Mouse (Mus musculus): ENCODE measurements at regions not wholly inside any gene's neighbourhood (a gene's known extent, or its start where the extent isn't known, plus 50 kb on each side); places are given as distances from the start of the nearest gene placed in this dataset.

- in situ Hi-C loops (cut with MboI; ENCODE audit: low sequenced_read_pairs): no loop called here
These were observed 216.3 kb upstream of the Onecut1 start for GRCm38 (mm10) chr9:74645394-74645793.

GRCm38 (mm10) chr9:74650036-74650435 lies 211.7 kb upstream of the Onecut1 start:
- in situ Hi-C loops (cut with MboI; ENCODE audit: low sequenced_read_pairs): loop anchor here (10.0 kb wide), 1 partner anchor 55 kb away; no protein-coding TSS in a partner anchor

GRCm38 (mm10) chr9:74655956-74656355 lies 205.8 kb upstream of the Onecut1 start:
- in situ Hi-C loops (cut with MboI; ENCODE audit: low sequenced_read_pairs): loop anchor here (10.0 kb wide), 1 partner anchor 49 kb away; no protein-coding TSS in a partner anchor

- in situ Hi-C loops (cut with MboI; ENCODE audit: low sequenced_read_pairs): loop anchor here (10.0 kb wide), 1 partner anchor 48 kb away; no protein-coding TSS in a partner anchor
These were observed 205.3 kb upstream of the Onecut1 start for GRCm38 (mm10) chr9:74656392-74656791.

- in situ Hi-C loops (cut with MboI; ENCODE audit: low sequenced_read_pairs): no loop called here
These were observed 190.3 kb upstream of the Onecut1 start for GRCm38 (mm10) chr9:74671356-74671952.

GRCm38 (mm10) chr9:74672261-74672660 lies 189.5 kb upstream of the Onecut1 start:
- in situ Hi-C loops (cut with MboI; ENCODE audit: low sequenced_read_pairs): no loop called here

- in situ Hi-C loops (cut with MboI; ENCODE audit: low sequenced_read_pairs): no loop called here
These were observed 163.5 kb upstream of the Onecut1 start for GRCm38 (mm10) chr9:74698229-74698628.

- in situ Hi-C loops (cut with MboI; ENCODE audit: low sequenced_read_pairs): loop anchor here (10.0 kb wide), 1 partner anchor 51 kb away; no protein-coding TSS in a partner anchor
These were observed 156.0 kb upstream of the Onecut1 start for GRCm38 (mm10) chr9:74705698-74706097.

- in situ Hi-C loops (cut with MboI; ENCODE audit: low sequenced_read_pairs): loop anchor here (10.0 kb wide), 1 partner anchor 53 kb away; no protein-coding TSS in a partner anchor
These were observed 154.1 kb upstream of the Onecut1 start for GRCm38 (mm10) chr9:74707608-74708007.

GRCm38 (mm10) chr9:74711698-74712097 lies 150.0 kb upstream of the Onecut1 start:
- in situ Hi-C loops (cut with MboI; ENCODE audit: low sequenced_read_pairs): no loop called here

- in situ Hi-C loops (cut with MboI; ENCODE audit: low sequenced_read_pairs): no loop called here
These were observed 129.3 kb upstream of the Onecut1 start for GRCm38 (mm10) chr9:74732451-74732850.

- in situ Hi-C loops (cut with MboI; ENCODE audit: low sequenced_read_pairs): no loop called here
These were observed 119.8 kb upstream of the Onecut1 start for GRCm38 (mm10) chr9:74741949-74742348.

GRCm38 (mm10) chr9:74747886-74748285 lies 113.8 kb upstream of the Onecut1 start:
- in situ Hi-C loops (cut with MboI; ENCODE audit: low sequenced_read_pairs): no loop called here

- in situ Hi-C loops (cut with MboI; ENCODE audit: low sequenced_read_pairs): no loop called here
These were observed 103.7 kb upstream of the Onecut1 start for GRCm38 (mm10) chr9:74758025-74758424.

GRCm38 (mm10) chr9:74758876-74759275 lies 102.8 kb upstream of the Onecut1 start:
- in situ Hi-C loops (cut with MboI; ENCODE audit: low sequenced_read_pairs): no loop called here

- in situ Hi-C loops (cut with MboI; ENCODE audit: low sequenced_read_pairs): no loop called here
These were observed 81.3 kb upstream of the Onecut1 start for GRCm38 (mm10) chr9:74780419-74780818.

- in situ Hi-C loops (cut with MboI; ENCODE audit: low sequenced_read_pairs): no loop called here
These were observed 68.3 kb upstream of the Onecut1 start for GRCm38 (mm10) chr9:74793394-74793793.

- in situ Hi-C loops (cut with MboI; ENCODE audit: low sequenced_read_pairs): no loop called here
These were observed 65.7 kb upstream of the Onecut1 start for GRCm38 (mm10) chr9:74795994-74796393.

- in situ Hi-C loops (cut with MboI; ENCODE audit: low sequenced_read_pairs): no loop called here
These were observed 64.4 kb upstream of the Onecut1 start for GRCm38 (mm10) chr9:74797272-74797844.

GRCm38 (mm10) chr9:74801091-74801490 lies 60.6 kb upstream of the Onecut1 start:
- in situ Hi-C loops (cut with MboI; ENCODE audit: low sequenced_read_pairs): no loop called here

GRCm38 (mm10) chr9:74811437-74811836 lies 50.3 kb upstream of the Onecut1 start:
- in situ Hi-C loops (cut with MboI; ENCODE audit: low sequenced_read_pairs): no loop called here

Measured in CH12F3 (cell line).